Mouse (Mus musculus) thymus, adult 2 months (tissue): ENCODE measurements around the gene 9430038I01Rik.

Source experiments
- CTCF ChIP-seq: fragments of 200-500 bp; IDR thresholded peaks from 2 replicates; pipeline ENCODE4 v1.5.1; 2012; ENCODE audit warnings: mild to moderate bottlenecking, control low read depth, low read length, moderate library complexity, borderline replicate concordance; ENCODE audit not compliant: control insufficient read depth, poor library complexity, insufficient read depth; ENCODE audit errors: extremely low read depth
- POLR2A ChIP-seq: fragments of 200-500 bp; IDR thresholded peaks from 2 replicates; pipeline ENCODE4 v1.6.1; 2012; ENCODE audit warnings: mild to moderate bottlenecking, low read length, control low read depth, moderate library complexity; ENCODE audit not compliant: control insufficient read depth, poor library complexity, insufficient read depth; ENCODE audit errors: extremely low read depth

DNA sequence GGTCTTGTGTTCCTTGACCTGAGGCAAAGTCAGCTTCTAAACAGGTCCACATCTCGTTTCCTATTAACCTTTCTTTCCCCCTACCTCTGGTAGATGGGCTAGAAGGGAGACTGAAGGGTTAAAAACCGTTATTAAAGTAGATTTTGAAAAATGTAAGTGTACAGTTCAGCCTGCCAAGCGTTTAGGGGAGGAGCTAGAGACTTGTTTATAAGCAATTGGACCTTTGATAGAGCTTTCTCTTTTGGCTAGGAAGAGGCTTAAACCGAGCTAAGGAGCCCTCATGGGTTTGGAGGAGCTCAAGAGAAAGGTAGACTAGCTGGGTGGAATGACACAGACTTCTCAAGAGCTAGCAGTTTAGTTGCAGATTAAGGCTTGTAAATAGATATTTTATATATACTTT, 38.8 kb downstream of the 9430038I01Rik start:
- no peak for TF ChIP-seq CTCF
- TF ChIP-seq POLR2A: no peak
